Mouse (Mus musculus): ENCODE results near the gene Gfm2. TPM values are rescaled to one million over a fixed set of nuclear protein-coding genes. Genes with fewer than 3 reads are reported as not detected.

The Gfm2 gene
- polyA plus RNA-seq, 1 experiment from 2014 or later: 26.7 TPM

DNA sequence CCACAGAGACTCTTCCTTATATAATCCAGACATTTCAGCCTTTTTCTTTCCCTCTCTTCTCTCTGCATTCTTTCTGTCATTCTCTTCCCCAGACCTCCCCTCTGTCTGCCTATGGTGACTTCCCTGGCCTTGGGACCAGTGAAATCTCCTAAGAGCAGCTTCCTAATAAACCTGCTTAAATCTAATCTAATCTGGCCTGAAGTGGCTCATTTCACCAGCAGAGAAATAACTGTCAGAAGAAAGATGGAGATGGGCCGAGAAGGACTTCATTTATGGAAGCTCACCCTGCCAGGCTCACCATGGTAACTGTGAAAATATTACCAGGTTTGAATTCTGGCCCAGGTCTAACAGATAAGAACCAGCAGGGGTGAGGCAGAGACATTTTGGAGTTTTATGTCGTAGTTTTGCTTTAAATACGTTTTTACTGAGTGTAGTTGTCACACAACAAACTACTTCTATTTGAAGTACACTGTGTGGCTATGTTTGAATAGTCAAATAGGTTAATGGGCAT lies 70.8 kb downstream of the Gfm2 start:
- no peaks in the 10 kb centered on the region for H3K36me3 ChIP-seq
- ATAC-seq (ENCODE audit: borderline replicate concordance, extremely low read depth, low FRiP score, low TSS enrichment): no peak
- peaks cover 4% of the 10 kb centered on the region; the same call in 1 of the 2 replicates for H3K4me1 ChIP-seq
- H3K9me3 ChIP-seq: no peaks in the 10 kb centered on the region
- no peak overlapping the region for H3K4me2 ChIP-seq
- H3K9ac ChIP-seq: no peak overlapping the region
- no peaks in the 10 kb centered on the region for H3K27me3 ChIP-seq
- H3K27ac ChIP-seq: no peak overlapping the region
- WGBS: 43% methylated on average over 3 of the region's 3 CpGs
- no peak overlapping the region for H3K4me3 ChIP-seq

DNA sequence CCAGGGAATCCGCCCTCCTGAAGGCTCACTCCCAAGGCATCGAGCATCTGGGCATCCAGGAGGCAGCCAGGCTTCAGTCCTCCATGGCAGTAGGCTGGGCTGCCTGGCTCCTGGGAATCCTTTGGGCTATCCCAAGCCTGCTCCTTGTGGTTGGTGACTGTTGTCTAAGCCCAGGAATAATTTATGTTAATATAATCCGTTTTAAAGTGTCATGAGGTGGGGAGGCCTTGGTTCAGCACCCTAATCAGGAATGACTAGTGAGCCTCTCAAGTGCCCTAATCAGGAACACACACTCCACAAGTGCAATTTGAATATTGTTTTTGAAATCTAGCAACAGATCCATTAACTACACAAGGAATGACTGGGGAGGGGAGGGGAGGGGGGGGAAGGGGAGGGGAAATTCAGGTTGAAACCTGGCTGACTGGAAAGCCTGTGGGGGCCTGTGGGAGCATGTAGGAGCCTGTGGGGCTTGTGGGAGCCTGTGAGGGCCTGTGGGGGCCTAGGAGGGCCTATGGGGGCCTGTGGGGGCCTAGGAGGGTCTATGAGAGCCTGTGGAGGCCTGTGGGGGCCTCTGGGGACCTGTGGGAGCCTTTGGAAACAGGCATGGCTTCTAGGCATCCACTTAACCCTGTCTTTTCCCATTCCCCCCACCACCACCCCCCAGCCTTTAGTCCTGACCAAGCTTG lies 77.0 kb downstream of the Gfm2 start:
- 55% methylated on average over 3 of the region's 3 CpGs for WGBS
- no peaks in the 10 kb centered on the region for H3K9me3 ChIP-seq
- no peaks in the 10 kb centered on the region for H3K27me3 ChIP-seq
- ATAC-seq (ENCODE audit: borderline replicate concordance, extremely low read depth, low FRiP score, low TSS enrichment): no peak; the same call in 1 of the 2 replicates
- H3K27ac ChIP-seq: no peak overlapping the region
- no peak overlapping the region for H3K9ac ChIP-seq
- no peak overlapping the region for H3K4me2 ChIP-seq
- H3K36me3 ChIP-seq: no peaks in the 10 kb centered on the region
- H3K4me1 ChIP-seq: no peaks in the 10 kb centered on the region
- H3K4me3 ChIP-seq: no peak overlapping the region

DNA sequence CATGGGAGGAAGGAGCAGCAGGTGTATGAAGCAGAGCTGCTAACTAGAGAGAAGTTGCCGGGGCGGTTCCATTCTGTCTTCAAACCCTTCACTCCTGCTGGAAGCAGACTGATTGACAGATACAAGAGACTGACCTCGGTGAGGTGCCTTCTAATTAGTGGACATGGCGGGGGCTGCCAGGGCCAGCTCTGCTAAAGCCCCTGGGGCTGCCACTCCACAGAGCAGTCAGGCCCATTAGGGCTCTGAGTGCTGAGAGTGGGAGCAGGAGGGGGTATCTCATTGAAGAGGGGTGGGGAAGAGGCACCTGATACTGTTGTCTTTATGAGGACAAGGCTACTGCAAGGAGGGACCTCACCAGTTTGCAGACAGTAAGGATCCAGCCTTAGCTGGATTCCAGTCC lies 77.8 kb downstream of the Gfm2 start:
- Histone ChIP-seq H3K27ac (no peak overlapping the region), H3K4me2 (no peak overlapping the region), H3K36me3 (no peaks in the 10 kb centered on the region), H3K27me3 (no peaks in the 10 kb centered on the region), H3K9me3 (no peaks in the 10 kb centered on the region), H3K4me3 (no peak overlapping the region), H3K9ac (no peak overlapping the region), H3K4me1 (no peaks in the 10 kb centered on the region)
- WGBS: 56% methylated on average over 4 of the region's 4 CpGs
- ATAC-seq (ENCODE audit: borderline replicate concordance, extremely low read depth, low FRiP score, low TSS enrichment): no peak

- 54% methylated on average over 5 of the region's 5 CpGs for WGBS
- Histone ChIP-seq H3K4me1 (no peaks in the 10 kb centered on the region), H3K4me2 (no peak overlapping the region), H3K9me3 (no peaks in the 10 kb centered on the region), H3K27me3 (no peaks in the 10 kb centered on the region), H3K36me3 (no peaks in the 10 kb centered on the region), H3K4me3 (no peak overlapping the region), H3K27ac (no peak overlapping the region), H3K9ac (no peak overlapping the region)
- no peak for ATAC-seq (ENCODE audit: borderline replicate concordance, extremely low read depth, low FRiP score, low TSS enrichment)
Observed at GRCm38 (mm10) chr13:97216196-97216595, 78.5 kb downstream of the Gfm2 start.

DNA sequence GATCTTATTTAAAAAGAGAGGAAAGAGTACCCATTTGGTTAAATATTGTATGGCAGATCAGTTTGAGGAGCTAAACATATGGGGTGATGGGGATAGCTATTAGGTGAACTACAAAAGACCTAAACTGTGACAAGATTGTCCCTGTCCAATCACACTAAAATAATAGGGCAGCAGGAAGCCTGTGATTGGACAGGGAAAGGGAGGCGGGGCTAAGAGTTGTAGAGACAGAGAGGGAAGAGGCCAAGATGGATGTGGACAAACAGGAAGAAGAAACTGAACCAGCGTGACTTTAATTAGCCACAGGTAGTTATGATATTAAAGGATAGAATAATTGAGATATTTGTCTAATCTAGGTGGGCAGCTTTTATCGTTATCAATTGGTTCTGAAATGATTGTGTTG lies 82.3 kb downstream of the Gfm2 start:
- H3K9me3 ChIP-seq: no peaks in the 10 kb centered on the region
- no peak overlapping the region for H3K4me3 ChIP-seq
- H3K27ac ChIP-seq: no peak overlapping the region
- ATAC-seq (ENCODE audit: borderline replicate concordance, extremely low read depth, low FRiP score, low TSS enrichment): no peak
- H3K4me1 ChIP-seq: no peaks in the 10 kb centered on the region
- 84% methylated on average over 3 of the region's 3 CpGs for WGBS
- H3K36me3 ChIP-seq: no peaks in the 10 kb centered on the region
- H3K4me2 ChIP-seq: no peak overlapping the region
- H3K9ac ChIP-seq: no peak overlapping the region
- no peaks in the 10 kb centered on the region for H3K27me3 ChIP-seq

GRCm38 (mm10) chr13:97223856-97224255 lies 86.1 kb downstream of the Gfm2 start:
- Histone ChIP-seq H3K4me2 (no peak overlapping the region), H3K27ac (no peak overlapping the region), H3K36me3 (no peaks in the 10 kb centered on the region), H3K4me3 (no peak overlapping the region), H3K4me1 (no peaks in the 10 kb centered on the region), H3K9me3 (no peaks in the 10 kb centered on the region), H3K27me3 (no peaks in the 10 kb centered on the region), H3K9ac (no peak overlapping the region)
- WGBS: 68% methylated on average over 8 of the region's 8 CpGs
- no peak for ATAC-seq (ENCODE audit: borderline replicate concordance, extremely low read depth, low FRiP score, low TSS enrichment)

- Histone ChIP-seq H3K27ac (no peak overlapping the region), H3K27me3 (no peaks in the 10 kb centered on the region), H3K9me3 (no peaks in the 10 kb centered on the region), H3K9ac (no peak overlapping the region), H3K36me3 (no peaks in the 10 kb centered on the region), H3K4me2 (no peak overlapping the region), H3K4me1 (no peaks in the 10 kb centered on the region), H3K4me3 (no peak overlapping the region)
- WGBS: 51% methylated on average over 10 of the region's 10 CpGs
- no peak for ATAC-seq (ENCODE audit: borderline replicate concordance, extremely low read depth, low FRiP score, low TSS enrichment)
Observed at GRCm38 (mm10) chr13:97224341-97224982, 86.7 kb downstream of the Gfm2 start.

DNA sequence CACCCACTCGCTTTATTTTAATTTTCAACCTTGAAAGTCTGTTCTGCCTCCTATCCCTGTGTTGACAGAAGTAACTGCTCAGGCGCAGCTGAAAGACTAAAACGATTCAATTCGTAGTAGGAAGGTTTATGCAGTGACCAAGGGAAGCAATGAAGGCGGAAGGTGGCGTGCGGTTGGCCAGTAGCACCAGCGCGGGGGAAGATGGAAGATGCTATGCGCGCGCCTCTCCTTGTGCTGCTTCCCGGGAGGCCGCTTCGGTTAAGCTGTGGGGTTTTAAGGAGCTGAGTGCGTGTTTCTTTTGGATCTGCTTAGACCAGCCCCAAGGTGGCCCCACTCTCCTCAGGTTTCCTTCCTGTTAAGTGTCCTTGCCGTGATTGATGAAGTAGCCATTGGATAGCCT lies 87.4 kb downstream of the Gfm2 start:
- no peaks in the 10 kb centered on the region for H3K36me3 ChIP-seq
- no peak overlapping the region for H3K27ac ChIP-seq
- no peaks in the 10 kb centered on the region for H3K4me1 ChIP-seq
- H3K4me2 ChIP-seq: peak overlapping the region; percentile 24
- ATAC-seq (ENCODE audit: borderline replicate concordance, extremely low read depth, low FRiP score, low TSS enrichment): no peak
- H3K9me3 ChIP-seq: no peaks in the 10 kb centered on the region
- H3K4me3 ChIP-seq: no peak overlapping the region
- H3K27me3 ChIP-seq: no peaks in the 10 kb centered on the region
- H3K9ac ChIP-seq: no peak overlapping the region
- 50% methylated on average over 17 of the region's 17 CpGs for WGBS

DNA sequence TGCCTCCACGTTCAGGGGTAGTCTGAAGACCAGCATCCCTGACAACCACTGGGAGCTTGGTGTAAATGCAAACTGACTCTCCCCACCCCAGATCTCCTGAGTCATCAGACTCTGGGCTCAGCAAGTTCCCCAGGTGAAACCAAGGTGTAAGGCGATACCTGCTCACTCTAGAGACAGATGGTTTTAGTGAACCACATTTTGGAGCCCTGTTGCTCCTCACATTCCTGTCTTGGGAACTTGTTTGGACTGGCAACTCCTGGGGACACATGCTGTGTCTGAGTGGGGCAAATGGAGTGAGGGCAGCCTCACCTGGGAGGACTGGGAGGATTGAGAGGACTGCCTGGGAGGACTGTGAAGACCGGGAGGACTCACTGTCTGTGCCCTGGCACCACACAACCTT lies 90.1 kb downstream of the Gfm2 start:
- no peaks in the 10 kb centered on the region for H3K36me3 ChIP-seq
- H3K27me3 ChIP-seq: no peaks in the 10 kb centered on the region
- no peak overlapping the region for H3K4me3 ChIP-seq
- no peaks in the 10 kb centered on the region for H3K9me3 ChIP-seq
- no peak overlapping the region for H3K9ac ChIP-seq
- H3K4me2 ChIP-seq: no peak overlapping the region
- WGBS: 89% methylated on average over 3 of the region's 3 CpGs
- ATAC-seq (ENCODE audit: borderline replicate concordance, extremely low read depth, low FRiP score, low TSS enrichment): no peak
- H3K4me1 ChIP-seq: no peaks in the 10 kb centered on the region
- no peak overlapping the region for H3K27ac ChIP-seq

DNA sequence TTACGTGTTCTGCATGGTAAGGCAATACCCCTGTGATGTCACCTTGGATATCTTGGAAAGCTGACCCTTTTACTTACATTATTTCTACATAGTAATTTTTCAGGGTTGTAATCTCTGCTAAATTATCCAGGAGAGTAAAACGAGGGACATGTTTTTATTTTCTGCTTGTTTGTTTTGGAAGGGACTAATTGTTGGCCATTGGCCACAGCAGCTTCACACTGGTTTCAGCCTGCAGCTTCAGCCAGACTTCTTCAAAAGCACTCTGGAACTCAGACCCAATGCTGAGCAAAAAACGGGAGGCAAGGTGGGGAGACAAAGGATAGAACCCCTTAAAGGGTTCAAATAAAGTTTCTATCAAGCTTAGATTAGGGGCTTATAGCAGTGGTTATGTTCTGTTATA lies 92.4 kb downstream of the Gfm2 start:
- H3K36me3 ChIP-seq: no peaks in the 10 kb centered on the region
- ATAC-seq (ENCODE audit: borderline replicate concordance, extremely low read depth, low FRiP score, low TSS enrichment): no peak
- 69% methylated on average over 3 of the region's 3 CpGs for WGBS

More for the DNA sequence above, 92.4 kb downstream of the Gfm2 start:
- Histone ChIP-seq H3K9me3 (no peaks in the 10 kb centered on the region), H3K27ac (no peak overlapping the region), H3K4me1 (peaks cover 4% of the 10 kb centered on the region; the same call in 1 of the 2 replicates), H3K9ac (no peak overlapping the region), H3K27me3 (no peaks in the 10 kb centered on the region), H3K4me2 (no peak overlapping the region), H3K4me3 (no peak overlapping the region)

All from lung, embryonic 15.5 days (tissue).